ENCODE assay signal across 11 mouse cellular contexts in genomic region chr2:77268612-77269239, GRCm38 (mm10). TPM values are rescaled to one million over a fixed set of nuclear protein-coding genes. Genes with fewer than 3 reads are reported as not detected.
DNase-seq lines count a peak whose midpoint lies in the region; ATAC-seq and TF ChIP-seq lines count a peak whose summit lies in the region.
"Had no signal": no experiment of that assay in that cellular context is flagged by ENCODE, and none has a peak within 500 bp of the region (broad histone marks: within the 10 kb centered on the region; RNA-seq: fewer than 3 reads in every experiment).

No protein-coding gene starts in this region.

- no peak for ATAC-seq in kidney, embryonic 14.5 days (ENCODE audit: low FRiP score, low TSS enrichment)
- ATAC-seq in intestine, postnatal 0 days, result peak; percentile 93
- ATAC-seq: liver, embryonic 12.5 days had no signal

- H3K36me3 ChIP-seq in kidney, embryonic 14.5 days (ENCODE audit: control insufficient read depth, insufficient read depth, low read length), result no peaks in the 10 kb centered on the region
- H3K36me3 ChIP-seq in C2C12 (ENCODE audit: control insufficient read depth, insufficient read depth), result peaks cover 26% of the 10 kb centered on the region
- H3K36me3 ChIP-seq in intestine, postnatal 0 days (ENCODE audit: control insufficient read depth, insufficient read depth), result no peaks in the 10 kb centered on the region
- H3K36me3 ChIP-seq: embryonic facial prominence, embryonic 15.5 days; liver, embryonic 12.5 days had no signal

- H3K4me2 ChIP-seq in kidney, embryonic 14.5 days (replicated peaks; ENCODE audit: low read depth, low read length), result no peak overlapping the region
- H3K4me2 ChIP-seq in intestine, postnatal 0 days (replicated peaks; ENCODE audit: low read depth), result peak overlapping the region; percentile 24; the same call in 1 of the 2 replicates
- H3K4me2 ChIP-seq: embryonic facial prominence, embryonic 15.5 days; liver, embryonic 12.5 days had no signal

- 69% methylated on average over 5 of the region's 5 CpGs for WGBS in cerebellum, adult 2 months
- 69% methylated on average over 5 of the region's 5 CpGs for WGBS in kidney, embryonic 14.5 days
- 27% methylated on average over 5 of the region's 5 CpGs for WGBS in intestine, postnatal 0 days

- no peak overlapping the region for H3K4me3 ChIP-seq in cerebellum, adult 2 months (replicated peaks; ENCODE audit: insufficient read depth, low read depth, low read length)
- H3K4me3 ChIP-seq in kidney, embryonic 14.5 days (ENCODE audit: low read length), result no peak overlapping the region
- no peak overlapping the region for H3K4me3 ChIP-seq in C2C12 (ENCODE audit: insufficient read depth, poor library complexity, severe bottlenecking)
- no peak overlapping the region for H3K4me3 ChIP-seq in intestine, postnatal 0 days (ENCODE audit: low read depth, low read length)
- H3K4me3 ChIP-seq: embryonic facial prominence, embryonic 15.5 days; liver, embryonic 12.5 days had no signal

- no peaks in the 10 kb centered on the region for H3K27me3 ChIP-seq in cerebellum, adult 2 months (ENCODE audit: control insufficient read depth, insufficient read depth, low read length)
- H3K27me3 ChIP-seq in kidney, embryonic 14.5 days (ENCODE audit: control insufficient read depth, insufficient read depth, low read length), result no peaks in the 10 kb centered on the region
- no peaks in the 10 kb centered on the region for H3K27me3 ChIP-seq in C2C12 (ENCODE audit: control insufficient read depth, insufficient read depth, insufficient read length)
- no peaks in the 10 kb centered on the region for H3K27me3 ChIP-seq in intestine, postnatal 0 days (replicated peaks; ENCODE audit: control insufficient read depth, insufficient read depth, low read length)
- H3K27me3 ChIP-seq: embryonic facial prominence, embryonic 15.5 days; liver, embryonic 12.5 days had no signal

- no peak overlapping the region for H3K9ac ChIP-seq in kidney, embryonic 14.5 days (ENCODE audit: low read depth, low read length)
- H3K9ac ChIP-seq in intestine, postnatal 0 days (ENCODE audit: low read depth, low read length), result no peak overlapping the region
- H3K9ac ChIP-seq: embryonic facial prominence, embryonic 15.5 days; liver, embryonic 12.5 days had no signal

- H3K79me2 ChIP-seq in C2C12 (ENCODE audit: control insufficient read depth, insufficient read depth), result peaks cover 94% of the 10 kb centered on the region

- peaks cover 43% of the 10 kb centered on the region for H3K4me1 ChIP-seq in cerebellum, adult 2 months (ENCODE audit: control insufficient read depth, insufficient read depth, low read length)
- peaks cover 39% of the 10 kb centered on the region for H3K4me1 ChIP-seq in kidney, embryonic 14.5 days (ENCODE audit: control insufficient read depth, insufficient read depth, low read length)
- peaks cover 21% of the 10 kb centered on the region for H3K4me1 ChIP-seq in intestine, postnatal 0 days (replicated peaks; ENCODE audit: control insufficient read depth, insufficient read depth, low read length)
- H3K4me1 ChIP-seq: liver, embryonic 12.5 days had no signal

- no peaks in the 10 kb centered on the region for H3K9me3 ChIP-seq in kidney, embryonic 14.5 days (ENCODE audit: control insufficient read depth, low read length)
- no peaks in the 10 kb centered on the region for H3K9me3 ChIP-seq in intestine, postnatal 0 days (ENCODE audit: control insufficient read depth)
- H3K9me3 ChIP-seq: embryonic facial prominence, embryonic 15.5 days; liver, embryonic 12.5 days had no signal

- H3K79me3 ChIP-seq in C2C12 (ENCODE audit: low read depth), result peaks cover 80% of the 10 kb centered on the region

- no peak for TF ChIP-seq POLR2A in cerebellum, adult 2 months (IDR thresholded peaks at IDR 0.05; ENCODE audit: borderline replicate concordance, insufficient read depth, low read length)

- TF ChIP-seq CTCF in cerebellum, adult 2 months (IDR thresholded peaks at IDR 0.05; ENCODE audit: borderline replicate concordance, insufficient read depth, low read depth, low read length), result no peak
- TF ChIP-seq CTCF in C2C12 (IDR thresholded peaks at IDR 0.05; ENCODE audit: control insufficient read depth, insufficient read depth, insufficient read length), result no peak
- no peak for TF ChIP-seq CTCF in intestine, postnatal 0 days (IDR thresholded peaks at IDR 0.05; ENCODE audit: low read depth)

- peak overlapping the region; percentile 41; the same call in 1 of the 2 replicates for H3K27ac ChIP-seq in cerebellum, adult 2 months (ENCODE audit: insufficient read depth, low read length)
- H3K27ac ChIP-seq in kidney, embryonic 14.5 days (ENCODE audit: low read depth, low read length), result peak overlapping the region; percentile 37; the same call in 1 of the 2 replicates
- H3K27ac ChIP-seq in intestine, postnatal 0 days (ENCODE audit: low read depth, low read length), result peak overlapping the region; percentile 84
- H3K27ac ChIP-seq: liver, embryonic 12.5 days had no signal

- peak overlapping the region; percentile 34 for H3ac ChIP-seq in C2C12 (ENCODE audit: control insufficient read depth, insufficient read length, low read depth)

- no peak for DNase-seq in cerebellum, adult 2 months
- no peak for DNase-seq in cerebellum, adult 11 months
- DNase-seq in kidney, adult 18-20 months, result no peak
- DNase-seq in left cerebral cortex, adult 9 months (ENCODE audit: low spot score in 2 of 2), result no peak
- no peak for DNase-seq in cerebellum, postnatal 10 days
- DNase-seq: cerebellum, adult 11-12 months had no signal

TF ChIP-seq in C2C12, 6 proteins besides CTCF, POLR2A, EP300 and RAD21:
- no peak for TF ChIP-seq MAX (IDR thresholded peaks at IDR 0.05)
- TF ChIP-seq MYOD1 (IDR thresholded peaks at IDR 0.05; ENCODE audit: control insufficient read depth, insufficient read length, low read depth), result peak; percentile 71
- no peak for TF ChIP-seq MYOG (IDR thresholded peaks at IDR 0.05; ENCODE audit: control insufficient read depth, extremely low read depth, insufficient read length)
- TF ChIP-seq CEBPB (IDR thresholded peaks at IDR 0.05; ENCODE audit: low read depth), result no peak
- peak; percentile 66 for TF ChIP-seq FOSL1 (IDR thresholded peaks at IDR 0.05; ENCODE audit: insufficient read depth, low read length, poor library complexity, severe bottlenecking)
- TF ChIP-seq USF1 (IDR thresholded peaks at IDR 0.05; ENCODE audit: low read depth), result peak; percentile 2

RNA-seq across cellular contexts. Expression of gene Sestd1, which starts 11.7 kb away (rescaled TPM):
- 31.9 and 37.6 TPM in 2 replicates for polyA plus RNA-seq in cerebellum, adult 2 months (2012; rRNA removed)
- polyA plus RNA-seq in kidney, embryonic 14.5 days (2014; fragmentation: Nextera tagmentation; extraction: Ambion mirVana), result 20.1 and 37.6 TPM in 2 replicates
- 15.2 TPM for polyA plus RNA-seq in C2C12 (2012; fragmentation: generic; extraction: Trizol)
- polyA plus RNA-seq in intestine, postnatal 0 days (2015; fragmentation: Nextera tagmentation; extraction: Ambion mirVana), result 10.8 and 11.2 TPM in 2 replicates
